Mouse (Mus musculus): ENCODE results near the gene Khsrp.

The Khsrp gene

GRCm38 (mm10) chr17:56986105-56986805, 45.1 kb downstream of the Khsrp start:
- DNase-seq (ENCODE audit: low read depth) = no peak

- no peak for DNase-seq (ENCODE audit: low read depth)
Observed at GRCm38 (mm10) chr17:56985656-56986055, 45.7 kb downstream of the Khsrp start.

- no peak for DNase-seq (ENCODE audit: low read depth)
Observed at GRCm38 (mm10) chr17:56984886-56985285, 46.4 kb downstream of the Khsrp start.

- DNase-seq (ENCODE audit: low read depth) = no peak
Observed at GRCm38 (mm10) chr17:56982013-56982412, 49.3 kb downstream of the Khsrp start, which contains the start of gene Acer1. Acer1 (minus strand) TSS chr17:56982126.

GRCm38 (mm10) chr17:56981049-56981448, 50.3 kb downstream of the Khsrp start:
- no peak for DNase-seq (ENCODE audit: low read depth)

GRCm38 (mm10) chr17:56979524-56979923, 51.8 kb downstream of the Khsrp start:
- DNase-seq (ENCODE audit: low read depth) = no peak

GRCm38 (mm10) chr17:56976531-56977390, 54.6 kb downstream of the Khsrp start:
- no peak for DNase-seq (ENCODE audit: low read depth)

- no peak for DNase-seq (ENCODE audit: low read depth)
Observed at GRCm38 (mm10) chr17:56975391-56975790, 55.9 kb downstream of the Khsrp start.

- DNase-seq (ENCODE audit: low read depth) = no peak
Observed at GRCm38 (mm10) chr17:56974708-56975240, 56.5 kb downstream of the Khsrp start.

GRCm38 (mm10) chr17:56973956-56974707, 57.2 kb downstream of the Khsrp start:
- no peak for DNase-seq (ENCODE audit: low read depth)
